Mouse (Mus musculus) left cerebral cortex, adult 18-20 months (tissue): ENCODE results near the gene Cenpa. TPM values are rescaled to one million over a fixed set of nuclear protein-coding genes. Genes with fewer than 3 reads are reported as not detected.
"Not testable (repeated sequence)": the region's sequence is repeated elsewhere in the genome, so short reads cannot be mapped to it uniquely, and the experiment has no call there.

ENCODE experiments used
- DNase-seq, 2 experiments: peaks; one replicate each; pipeline ENCODE4 v3.0.0; 2021 to 2022; ENCODE audit warnings: low spot score in 2 of 2, mixed read lengths in 1 of 2
- total RNA-seq, 2 experiments: library from RNA; stranded (reverse); gene quantifications; 2 replicates each; pipeline ENCODE4 v1.2.3; 2021

Gene Cenpa
- total RNA-seq, 2 experiments from 2014 or later = 2.8 to 5.3 TPM

- no peak for DNase-seq
Measured at GRCm38 (mm10) chr5:30676800-30677199, 10.2 kb downstream of the Cenpa start.

- not testable (repeated sequence) for DNase-seq
Measured at GRCm38 (mm10) chr5:30678069-30678468, 11.5 kb downstream of the Cenpa start.

GRCm38 (mm10) chr5:30678722-30679296, 12.2 kb downstream of the Cenpa start:
- DNase-seq = no peak

- no peak for DNase-seq
Measured at GRCm38 (mm10) chr5:30679593-30679992, 13.0 kb downstream of the Cenpa start.

GRCm38 (mm10) chr5:30681970-30682369, 15.4 kb downstream of the Cenpa start:
- no peak for DNase-seq

GRCm38 (mm10) chr5:30682967-30683600, 16.5 kb downstream of the Cenpa start:
- no peak for DNase-seq

- DNase-seq = no peak
Measured at GRCm38 (mm10) chr5:30683993-30684392, 17.4 kb downstream of the Cenpa start.

GRCm38 (mm10) chr5:30686781-30687180, 20.2 kb downstream of the Cenpa start:
- DNase-seq = peak in 1 of 2 experiments; percentile 41

- no peak for DNase-seq
Measured at GRCm38 (mm10) chr5:30700361-30701000, 33.9 kb downstream of the Cenpa start.

GRCm38 (mm10) chr5:30701373-30701772, 34.8 kb downstream of the Cenpa start:
- DNase-seq = not testable (repeated sequence)

- no peak for DNase-seq
Measured at GRCm38 (mm10) chr5:30701866-30702265, 35.3 kb downstream of the Cenpa start.

- peak; percentile 71 to 76 for DNase-seq
Measured at GRCm38 (mm10) chr5:30709744-30710383, 43.3 kb downstream of the Cenpa start.

- peak; percentile 59 to 75 for DNase-seq
Measured at GRCm38 (mm10) chr5:30710486-30710885, 43.9 kb downstream of the Cenpa start.

GRCm38 (mm10) chr5:30711147-30712001, 44.8 kb downstream of the Cenpa start, which contains the start of gene Dpysl5:
Dpysl5 (plus strand) TSS chr5:30711564.
- peak; percentile 65 to 66 for DNase-seq

- no peak for DNase-seq
Measured at GRCm38 (mm10) chr5:30712002-30712390, 45.4 kb downstream of the Cenpa start.

- no peak for DNase-seq
Measured at GRCm38 (mm10) chr5:30712441-30713298, 46.1 kb downstream of the Cenpa start.

GRCm38 (mm10) chr5:30713299-30713675, 46.7 kb downstream of the Cenpa start:
- DNase-seq = no peak

GRCm38 (mm10) chr5:30713691-30714090, 47.1 kb downstream of the Cenpa start:
- DNase-seq = no peak

- DNase-seq = no peak
Measured at GRCm38 (mm10) chr5:30716311-30716710, 49.7 kb downstream of the Cenpa start.

GRCm38 (mm10) chr5:30717506-30717905, 50.9 kb downstream of the Cenpa start:
- DNase-seq = no peak
